Mouse (Mus musculus) left cerebral cortex, postnatal 10 days (tissue): ENCODE measurements around the gene Serpina1d. TPM values are rescaled to one million over a fixed set of nuclear protein-coding genes. Genes with fewer than 3 reads are reported as not detected.
"Not testable (repeated sequence)": the region's sequence is repeated elsewhere in the genome, so short reads cannot be mapped to it uniquely, and the experiment has no call there.

Experiments used
- DNase-seq, 2 experiments: peaks; one replicate each; pipeline ENCODE4 v3.0.0; 2021 to 2022; ENCODE audit warnings: low spot score in 2 of 2, mixed read lengths in 1 of 2; ENCODE audit errors: extremely low spot score in 1 of 2
- intact Hi-C: fragments of 180-260 bp; cut with DNase I; formaldehyde crosslinking; loops from one replicate; pipeline ENCODE4 v1.15.1; 2025
- total RNA-seq, 2 experiments: library from RNA; stranded (reverse); gene quantifications; 2 replicates each; pipeline ENCODE4 v1.2.3; 2021

Gene Serpina1d
- total RNA-seq = not detected

DNA sequence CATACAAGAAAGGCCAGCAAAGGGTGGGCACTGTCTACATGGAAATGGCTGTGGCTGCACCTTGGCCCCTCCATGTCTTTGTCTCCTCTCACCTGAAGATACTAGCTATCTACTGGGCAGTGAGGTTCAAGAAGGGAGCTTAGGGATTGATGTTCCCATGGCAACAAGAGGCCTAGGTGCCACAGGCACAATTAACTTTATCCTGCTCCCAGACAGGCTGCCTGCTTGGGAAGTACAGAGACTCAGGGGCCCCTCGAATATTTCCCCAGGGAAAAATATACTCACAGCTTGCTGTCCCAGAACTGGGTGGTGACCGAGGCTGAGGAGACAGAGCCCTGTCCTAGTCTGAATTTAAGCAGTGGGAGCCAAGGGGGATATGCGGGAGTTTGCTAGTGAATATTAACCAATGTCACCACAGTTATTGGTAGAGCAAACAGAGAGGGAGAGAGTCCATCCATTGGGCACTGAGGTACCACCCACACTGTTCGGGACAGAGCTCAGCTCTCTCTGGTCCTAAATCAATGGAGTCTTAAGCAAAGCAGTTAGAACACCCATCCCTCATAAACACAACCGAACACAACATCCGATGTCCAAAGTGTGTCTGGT lies at the start of gene Serpina1d:
TSS of gene Serpina1d (minus strand) at position 347 of the 606 bp plus-strand sequence.
- intact Hi-C loops, DNase-seq: not testable (repeated sequence)

DNA sequence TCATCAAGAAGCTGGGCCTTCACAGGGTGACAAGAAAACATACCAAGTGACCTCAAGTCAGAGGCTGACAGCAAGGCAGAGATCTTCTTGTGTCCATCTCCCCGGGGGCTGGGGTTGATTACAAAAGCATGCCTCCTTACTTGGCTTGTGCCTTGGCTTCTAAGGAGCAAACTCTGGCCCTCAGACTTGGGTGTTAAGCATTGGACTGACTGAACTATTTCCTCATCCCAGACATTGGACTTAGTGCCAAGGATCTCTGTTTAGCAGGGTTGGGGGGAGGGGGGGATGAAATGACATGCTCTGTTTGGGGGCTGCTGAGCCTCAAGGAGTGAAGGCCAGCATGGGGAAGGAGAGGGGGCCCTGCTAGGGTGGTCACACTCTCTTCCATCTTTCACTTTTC lies 2.8 kb downstream of the Serpina1d start:
- intact Hi-C loops, DNase-seq: not testable (repeated sequence)

DNA sequence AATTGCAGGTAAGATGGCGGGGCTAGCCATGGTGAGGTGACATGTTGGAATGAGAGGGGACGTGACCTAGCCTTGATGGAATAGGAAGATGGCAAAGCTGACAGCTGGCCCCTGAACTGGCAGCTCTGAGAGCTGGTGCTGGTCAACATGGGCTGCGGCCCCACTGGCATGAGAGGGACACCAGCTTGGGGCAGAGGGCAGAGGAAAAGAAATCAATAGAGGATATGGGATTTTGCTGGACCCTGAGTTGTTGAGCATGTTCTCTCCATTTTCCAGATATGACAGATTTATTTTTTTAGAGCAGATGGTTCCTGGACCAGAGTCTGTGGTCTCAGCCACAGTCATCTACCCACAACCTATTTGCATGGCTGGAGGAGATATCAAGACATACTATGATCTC lies 10.3 kb downstream of the Serpina1d start:
- intact Hi-C loops = not testable (repeated sequence)

DNA sequence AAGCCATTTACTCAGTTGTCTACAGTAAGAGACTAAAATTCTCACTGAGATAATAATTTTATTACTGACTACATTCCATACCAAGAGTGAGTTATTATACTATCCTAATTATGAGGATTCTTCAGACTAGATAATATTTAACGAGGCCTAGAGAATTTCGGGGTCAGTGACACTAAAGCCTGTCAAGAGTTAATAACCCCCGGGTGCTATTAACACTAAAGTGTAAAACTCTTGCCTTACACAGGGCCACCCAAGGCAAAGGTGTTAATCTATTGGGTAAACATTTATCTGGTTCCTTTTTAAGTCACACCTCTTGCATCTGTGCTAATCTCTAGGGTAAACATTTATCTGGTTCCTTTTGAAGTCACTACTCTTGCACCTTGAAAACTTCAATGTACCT lies 13.1 kb downstream of the Serpina1d start:
- DNase-seq, intact Hi-C loops: not testable (repeated sequence)

More for the DNA sequence above, 10.3 kb downstream of the Serpina1d start:
- not testable (repeated sequence) for DNase-seq

DNA sequence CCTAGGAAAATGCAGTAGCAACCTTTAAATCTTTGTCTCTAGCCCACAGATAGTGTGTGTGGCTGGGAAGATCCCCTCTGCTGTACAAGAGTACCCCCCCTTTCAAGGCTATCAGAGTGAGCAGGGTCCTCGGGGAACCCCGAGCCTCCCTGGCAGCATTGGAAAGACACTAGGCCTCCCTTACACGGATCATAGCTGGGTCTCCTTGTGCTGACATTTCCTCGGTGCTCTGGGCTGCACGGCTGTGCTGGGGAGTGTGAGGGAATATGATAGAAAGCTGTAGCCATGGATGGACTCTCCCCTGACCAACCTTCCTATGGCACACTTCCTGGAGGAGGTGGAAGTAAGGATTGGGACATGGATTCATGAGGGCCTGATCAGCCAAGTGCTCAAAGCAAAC lies 27.4 kb downstream of the Serpina1d start:
- DNase-seq, intact Hi-C loops: not testable (repeated sequence)

DNA sequence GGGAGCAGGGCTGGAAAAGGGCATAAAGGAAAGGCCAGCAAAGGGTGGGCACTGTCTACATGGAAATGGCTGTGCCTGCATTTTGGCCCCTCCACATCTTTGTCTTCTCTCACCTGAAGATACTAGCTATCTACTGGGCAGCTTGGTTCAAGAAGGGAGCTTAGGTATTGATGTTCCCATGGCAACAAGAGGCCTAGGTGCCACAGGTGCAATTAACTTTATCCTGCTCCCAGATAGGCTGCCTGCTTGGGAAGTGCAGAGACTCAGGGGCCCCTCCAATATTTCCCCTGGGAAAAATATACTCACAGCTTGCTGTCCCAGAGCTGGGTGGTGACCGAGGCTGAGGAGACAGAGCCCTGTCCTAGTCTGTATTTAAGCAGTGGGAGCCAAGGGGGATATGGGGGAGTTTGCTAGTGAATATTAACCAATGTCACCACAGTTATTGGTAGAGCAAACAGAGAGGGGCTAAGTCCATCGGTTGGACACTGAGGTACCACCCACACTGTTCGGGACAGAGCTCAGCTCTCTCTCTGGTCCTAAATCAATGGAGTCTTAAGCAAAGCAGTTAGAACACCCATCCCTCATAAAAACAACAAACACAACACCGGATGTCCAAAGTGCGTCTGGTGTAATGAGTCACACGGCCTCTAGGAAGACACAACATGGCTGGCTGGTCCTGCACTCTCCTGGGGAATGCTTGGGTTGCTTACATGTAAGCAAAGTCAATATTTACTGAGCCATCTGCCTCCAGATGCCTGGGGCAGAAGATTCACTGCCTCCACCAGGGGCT lies 35.4 kb downstream of the Serpina1d start:
- DNase-seq, intact Hi-C loops: not testable (repeated sequence)

DNA sequence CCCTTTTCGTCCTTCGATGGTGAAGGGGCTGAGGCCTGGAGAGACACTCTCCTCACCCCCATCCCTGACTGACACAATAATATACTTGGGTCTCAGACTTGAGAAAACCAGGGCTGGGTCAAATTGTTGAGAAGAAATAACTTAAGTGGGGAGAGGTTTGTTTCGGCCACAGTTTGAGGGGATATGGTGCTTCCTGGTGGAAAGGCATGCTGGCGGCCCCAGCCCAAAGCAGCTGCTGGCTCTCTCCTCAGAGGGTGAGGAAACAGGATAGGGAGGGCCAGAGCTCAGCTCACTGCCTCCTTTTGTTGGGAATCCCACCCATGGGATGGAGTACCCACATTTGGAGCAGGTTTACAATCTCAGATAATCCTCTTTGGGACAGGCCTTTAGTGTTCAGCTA lies 37.8 kb downstream of the Serpina1d start:
- DNase-seq, intact Hi-C loops: not testable (repeated sequence)

DNA sequence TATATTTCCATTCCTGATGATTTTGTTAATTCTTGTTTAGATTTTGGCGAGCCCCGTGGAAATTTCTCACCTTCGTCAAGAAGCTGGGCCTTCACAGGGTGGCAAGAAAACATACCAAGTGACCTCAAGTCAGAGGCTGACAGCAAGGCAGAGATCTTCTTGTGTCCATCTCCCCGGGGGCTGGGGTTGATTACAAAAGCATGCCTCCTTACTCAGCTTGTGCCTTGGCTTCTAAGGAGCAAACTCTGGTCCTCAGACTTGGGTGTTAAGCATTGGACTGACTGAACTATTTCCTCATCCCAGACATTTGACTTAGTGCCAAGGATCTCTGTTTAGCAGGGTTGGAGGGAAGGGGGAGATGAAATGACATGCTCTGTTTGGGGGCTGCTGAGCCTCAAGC lies 38.3 kb downstream of the Serpina1d start:
- intact Hi-C loops, DNase-seq: not testable (repeated sequence)

Other genes with a start within 250 kb of the Serpina1d start
- gene Ppp4r4, start 241.3 kb downstream of the Serpina1d start, total RNA-seq = 10 to 100 TPM in 1 of 2 experiments, 1 to 10 TPM in 1; 9.6 to 11.3 TPM
- gene Serpina10, start 142.1 kb downstream of the Serpina1d start, total RNA-seq = not detected
- gene Serpina6, start 116.4 kb downstream of the Serpina1d start, total RNA-seq = not detected
- not detected for gene Serpina16, start 97.5 kb downstream of the Serpina1d start, total RNA-seq
- not detected for gene Serpina1f, start 78.1 kb downstream of the Serpina1d start, total RNA-seq
- under 1 TPM in 1 of 2 experiments, not detected in 1; 0.24 TPM for gene Serpina1b, start 56.8 kb upstream of the Serpina1d start, total RNA-seq
- not detected for gene Serpina1a, start 90.0 kb upstream of the Serpina1d start, total RNA-seq
- not detected for gene Serpina1c, start 131.3 kb upstream of the Serpina1d start, total RNA-seq
- not detected for gene Serpina1e, start 185.4 kb upstream of the Serpina1d start, total RNA-seq
- gene Serpina11, start 216.4 kb upstream of the Serpina1d start, total RNA-seq = not detected
- 1 to 10 TPM in 1 of 2 experiments, under 1 TPM in 1; 0.22 to 1.9 TPM for gene Serpina9, start 240.2 kb upstream of the Serpina1d start, total RNA-seq